ENCODE assay signal across 8 mouse cellular contexts in the genomic region with DNA sequence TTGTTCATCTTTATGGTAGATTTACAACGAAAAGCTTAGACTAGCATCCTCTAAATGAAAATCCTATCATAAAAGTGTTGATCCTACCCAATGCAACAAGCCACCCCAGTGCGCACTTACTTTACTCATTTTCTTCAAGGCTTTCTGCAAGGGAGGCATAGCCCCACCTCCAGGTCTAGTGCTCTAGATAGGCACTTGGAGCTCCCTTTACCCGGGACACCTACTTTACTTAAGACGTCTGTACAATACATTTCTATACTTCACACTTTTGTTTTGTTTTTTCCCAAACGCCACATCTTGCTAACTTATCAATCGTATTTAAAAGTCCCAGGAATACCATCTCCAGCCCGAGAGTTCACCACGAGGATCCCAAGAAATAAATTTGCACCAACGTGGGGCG. TPM values are rescaled to one million over a fixed set of nuclear protein-coding genes. Genes with fewer than 3 reads are reported as not detected.
DNase-seq lines count a peak whose midpoint lies in the region; TF ChIP-seq lines count a peak whose summit lies in the region.

No protein-coding gene starts in this region.

- TF ChIP-seq POLR2A in cerebellum, adult 2 months (IDR thresholded peaks at IDR 0.05; ENCODE audit: borderline replicate concordance, insufficient read depth, low read length): no peak

- H3K27ac ChIP-seq in cerebellum, adult 2 months (ENCODE audit: insufficient read depth, low read length): no peak overlapping the region

- DNase-seq in cerebellum, adult 2 months: no peak
- no peak for DNase-seq in cerebellum, adult 11 months
- DNase-seq in thymus, postnatal 0 days (ENCODE audit: low spot score): peak; percentile 48
- no peak for DNase-seq in thymus, adult 18-20 months
- peak; percentile 19 for DNase-seq in liver
- no peak for DNase-seq in urinary bladder, adult 18-20 months (ENCODE audit: low spot score in 2 of 2)
- DNase-seq in cerebellum, postnatal 14 days: no peak
- no peak for DNase-seq in layer of hippocampus, postnatal 10 days (ENCODE audit: low spot score in 2 of 2)

- WGBS in cerebellum, adult 2 months: 9% methylated on average over 10 of the region's 10 CpGs

- peak overlapping the region; percentile 69 for H3K4me3 ChIP-seq in cerebellum, adult 2 months (replicated peaks; ENCODE audit: insufficient read depth, low read depth, low read length)

- H3K4me1 ChIP-seq in cerebellum, adult 2 months (ENCODE audit: control insufficient read depth, insufficient read depth, low read length): peaks cover 9% of the 10 kb centered on the region

- no peaks in the 10 kb centered on the region for H3K27me3 ChIP-seq in cerebellum, adult 2 months (ENCODE audit: control insufficient read depth, insufficient read depth, low read length)

- no peak for TF ChIP-seq CTCF in cerebellum, adult 2 months (IDR thresholded peaks at IDR 0.05; ENCODE audit: borderline replicate concordance, insufficient read depth, low read depth, low read length)

RNA-seq across cellular contexts. Expression of gene Nif3l1, which starts 0.3 kb away (rescaled TPM):
- 29.1 and 32.4 TPM in 2 replicates for polyA plus RNA-seq in cerebellum, adult 2 months (2012; rRNA removed)
- polyA plus RNA-seq in thymus, postnatal 0 days (2015; fragmentation: Nextera tagmentation; extraction: Ambion mirVana): 25.6 and 25.7 TPM in 2 replicates
- total RNA-seq in layer of hippocampus, postnatal 10 days (2021): 10 to 100 TPM; 20.2 to 21.5 TPM

RNA-seq across cellular contexts. Expression of gene Ppil3, which starts 0.6 kb away (rescaled TPM):
- polyA plus RNA-seq in cerebellum, adult 2 months (2012; rRNA removed): 30.0 and 31.0 TPM in 2 replicates
- polyA plus RNA-seq in thymus, postnatal 0 days (2015; fragmentation: Nextera tagmentation; extraction: Ambion mirVana): 68.1 and 78.5 TPM in 2 replicates
- 10 to 100 TPM; 30.1 to 33.0 TPM for total RNA-seq in layer of hippocampus, postnatal 10 days (2021)

RNA-seq across cellular contexts. Expression of gene Clk1, which starts 20.8 kb away (rescaled TPM):
- 252 TPM in 2 replicates for polyA plus RNA-seq in cerebellum, adult 2 months (2012; rRNA removed)
- polyA plus RNA-seq in thymus, postnatal 0 days (2015; fragmentation: Nextera tagmentation; extraction: Ambion mirVana): 239 and 257 TPM in 2 replicates
- 100 to 1,000 TPM; 138 to 144 TPM for total RNA-seq in layer of hippocampus, postnatal 10 days (2021)

RNA-seq across cellular contexts. Expression of gene Bzw1, which starts 52.0 kb away (rescaled TPM):
- polyA plus RNA-seq in cerebellum, adult 2 months (2012; rRNA removed): 72.1 and 72.3 TPM in 2 replicates
- 437 and 440 TPM in 2 replicates for polyA plus RNA-seq in thymus, postnatal 0 days (2015; fragmentation: Nextera tagmentation; extraction: Ambion mirVana)
- total RNA-seq in layer of hippocampus, postnatal 10 days (2021): 100 to 1,000 TPM; 229 to 234 TPM

Comparison
In these comparisons a context has a peak if more than half of its experiments do, and no peak if none do; other contexts are left out.
1. DNase-seq: peak in thymus, postnatal 0 days (single experiment) and liver (single experiment); none in cerebellum, adult 2 months (0 of 2), cerebellum, adult 11 months (single experiment), thymus, adult 18-20 months (0 of 2), urinary bladder, adult 18-20 months (0 of 2), cerebellum, postnatal 14 days (0 of 2) and layer of hippocampus, postnatal 10 days (0 of 2).